Mouse (Mus musculus) liver, adult 2 months (tissue): ENCODE measurements around the gene Nkx1-2. TPM values are rescaled to one million over a fixed set of nuclear protein-coding genes. Genes with fewer than 3 reads are reported as not detected.
A peak's percentile ranks its signal among the peaks of the same experiment; 100 is the strongest.

Experiments
- DNase-seq: peaks from one replicate; pipeline ENCODE4 v3.0.0-alpha.2; 2011; ENCODE audit warnings: low read depth, low spot score; ENCODE audit errors: extremely low read depth
- H3K27ac ChIP-seq: fragments of 200-500 bp; replicated peaks from 2 replicates; pipeline ENCODE4 v1.5.1; 2012; ENCODE audit warnings: low read depth, mild to moderate bottlenecking, control low read depth, inconsistent platforms, low read length; ENCODE audit not compliant: insufficient read depth
- H3K27me3 ChIP-seq: fragments of 200-500 bp; 2 replicates; pipeline ENCODE4 v1.6.1; 2012; ENCODE audit warnings: mild to moderate bottlenecking, moderate library complexity, low read length, inconsistent platforms; ENCODE audit not compliant: control insufficient read depth, insufficient read depth
- H3K36me3 ChIP-seq: fragments of 200-500 bp; 2 replicates; pipeline ENCODE4 v1.6.1; 2012; ENCODE audit warnings: low read length, inconsistent platforms; ENCODE audit not compliant: control insufficient read depth, insufficient read depth
- H3K4me1 ChIP-seq: fragments of 200-500 bp; 2 replicates; pipeline ENCODE4 v1.6.1; 2011; ENCODE audit warnings: low read length; ENCODE audit not compliant: control insufficient read depth, insufficient read depth
- H3K4me3 ChIP-seq: fragments of 200-500 bp; 2 replicates; pipeline ENCODE4 v1.5.1; 2011; ENCODE audit warnings: low read depth, mild to moderate bottlenecking, control low read depth, low read length, moderate library complexity; ENCODE audit not compliant: insufficient read depth
- H3K79me2 ChIP-seq: fragments of 200-500 bp; 2 replicates; pipeline ENCODE4 v1.6.1; 2012; ENCODE audit warnings: inconsistent platforms, mild to moderate bottlenecking, low read length, moderate library complexity; ENCODE audit not compliant: control insufficient read depth, insufficient read depth
- H3K9ac ChIP-seq: fragments of 200-500 bp; 2 replicates; pipeline ENCODE4 v1.6.1; 2012; ENCODE audit warnings: low read depth, mild to moderate bottlenecking, control low read depth, inconsistent platforms, low read length
- CTCF ChIP-seq: fragments of 200-500 bp; IDR thresholded peaks from 2 replicates; pipeline ENCODE4 v1.5.1; 2011; ENCODE audit warnings: low read depth, low read length, control low read depth
- POLR2A ChIP-seq: fragments of 200-500 bp; IDR thresholded peaks from 2 replicates; pipeline ENCODE4 v1.6.1; 2011; ENCODE audit warnings: low read length, control low read depth; ENCODE audit not compliant: insufficient read depth; ENCODE audit errors: extremely low read depth
- WGBS: fragments of 180-500 bp; shearing (Covaris S2); methylation state at CpG from one replicate; pipeline ENCODE4 v1.1.7; 2018; 5-methylcytosine and 5-hydroxymethylcytosine counted together
- polyA plus RNA-seq: library from polyadenylated mRNA; depleted of rRNA; stranded (reverse); fragments of >200 nt; gene quantifications from 2 replicates; pipeline ENCODE4 v1.2.3, GENCODE M21; 2012
- total RNA-seq: library from RNA; depleted of rRNA; stranded (reverse); fragments of >200 nt; gene quantifications from 2 replicates; pipeline ENCODE4 v1.2.3, GENCODE M21; 2014

The Nkx1-2 gene
- total and polyA plus RNA-seq, 2 experiments: not detected

GRCm38 (mm10) chr7:132600926-132601325, 1.5 kb upstream of the Nkx1-2 start:
- 10% methylated on average over 8 of the region's 8 CpGs for WGBS
- Histone ChIP-seq H3K27ac (no peak overlapping the region), H3K4me1 (no peaks in the 10 kb centered on the region), H3K4me3 (no peak overlapping the region), H3K9ac (no peak overlapping the region), H3K27me3 (peaks cover 26% of the 10 kb centered on the region), H3K36me3 (no peaks in the 10 kb centered on the region), H3K79me2 (no peaks in the 10 kb centered on the region)
- no peak for DNase-seq
- no peak for TF ChIP-seq POLR2A
- no peak for TF ChIP-seq CTCF

- Histone ChIP-seq H3K27me3 (peaks cover 26% of the 10 kb centered on the region), H3K79me2 (no peaks in the 10 kb centered on the region), H3K27ac (no peak overlapping the region), H3K36me3 (no peaks in the 10 kb centered on the region), H3K9ac (no peak overlapping the region), H3K4me1 (no peaks in the 10 kb centered on the region), H3K4me3 (no peak overlapping the region)
- WGBS: 3% methylated on average over 9 of the region's 9 CpGs
- no peak for DNase-seq
- no peak for TF ChIP-seq POLR2A
- TF ChIP-seq CTCF: no peak
Measured at GRCm38 (mm10) chr7:132600026-132600425, 589 bp upstream of the Nkx1-2 start.

- 3% methylated on average over 60 of the region's 60 CpGs for WGBS
Measured at GRCm38 (mm10) chr7:132597251-132598041, 2.0 kb downstream of the Nkx1-2 start.

GRCm38 (mm10) chr7:132596557-132597250, 2.7 kb downstream of the Nkx1-2 start:
- Histone ChIP-seq H3K27ac (no peak overlapping the region), H3K27me3 (peaks cover 20% of the 10 kb centered on the region), H3K36me3 (no peaks in the 10 kb centered on the region), H3K4me1 (no peaks in the 10 kb centered on the region), H3K9ac (no peak overlapping the region), H3K4me3 (peak overlapping the region; percentile 50; the same call in 1 of the 2 replicates), H3K79me2 (no peaks in the 10 kb centered on the region)
- TF ChIP-seq CTCF: 0 out of 2 replicates have a peak, but pooled peaks have one; percentile 15
- no peak for TF ChIP-seq POLR2A
- no peak for DNase-seq
- 12% methylated on average over 26 of the region's 26 CpGs for WGBS

More at GRCm38 (mm10) chr7:132597251-132598041, 2.0 kb downstream of the Nkx1-2 start:
- no peak for DNase-seq
- H3K4me3 ChIP-seq: peak overlapping the region; percentile 50
- H3K4me1 ChIP-seq: no peaks in the 10 kb centered on the region
- H3K36me3 ChIP-seq: no peaks in the 10 kb centered on the region
- H3K9ac ChIP-seq: peak overlapping the region; percentile 35
- TF ChIP-seq CTCF: no peak
- no peak for TF ChIP-seq POLR2A
- H3K79me2 ChIP-seq: no peaks in the 10 kb centered on the region
- no peak overlapping the region for H3K27ac ChIP-seq
- peaks cover 24% of the 10 kb centered on the region for H3K27me3 ChIP-seq

- no peak overlapping the region for H3K27ac ChIP-seq
Measured at GRCm38 (mm10) chr7:132595787-132596186, 3.6 kb downstream of the Nkx1-2 start.

More at GRCm38 (mm10) chr7:132595787-132596186, 3.6 kb downstream of the Nkx1-2 start:
- Histone ChIP-seq H3K9ac (no peak overlapping the region), H3K79me2 (no peaks in the 10 kb centered on the region), H3K36me3 (no peaks in the 10 kb centered on the region), H3K27me3 (peaks cover 20% of the 10 kb centered on the region), H3K4me3 (no peak overlapping the region), H3K4me1 (no peaks in the 10 kb centered on the region)
- 75% methylated on average over 3 of the region's 3 CpGs for WGBS
- no peak for DNase-seq
- TF ChIP-seq CTCF (no peak), POLR2A (no peak)
